Mouse (Mus musculus): ENCODE results near the gene Pef1.

Pef1 gene

GRCm38 (mm10) chr4:130095137-130095536 lies 7.2 kb upstream of the Pef1 start:
- no peak for DNase-seq (ENCODE audit: low spot score)

- DNase-seq (ENCODE audit: low spot score): no peak
Measured at GRCm38 (mm10) chr4:130101183-130101582, 1.2 kb upstream of the Pef1 start.

GRCm38 (mm10) chr4:130103632-130104031 lies 1.3 kb downstream of the Pef1 start:
- DNase-seq (ENCODE audit: low spot score): no peak

- no peak for DNase-seq (ENCODE audit: low spot score)
Measured at GRCm38 (mm10) chr4:130104584-130104983, 2.2 kb downstream of the Pef1 start.

GRCm38 (mm10) chr4:130107065-130107443 lies 4.7 kb downstream of the Pef1 start:
- no peak for DNase-seq (ENCODE audit: low spot score)

GRCm38 (mm10) chr4:130107444-130108131 lies 5.2 kb downstream of the Pef1 start:
- peak; percentile 100 for DNase-seq (ENCODE audit: low spot score)

- no peak for DNase-seq (ENCODE audit: low spot score)
Measured at GRCm38 (mm10) chr4:130108929-130109328, 6.6 kb downstream of the Pef1 start.

- DNase-seq (ENCODE audit: low spot score): no peak
Measured at GRCm38 (mm10) chr4:130109666-130110065, 7.3 kb downstream of the Pef1 start.

- no peak for DNase-seq (ENCODE audit: low spot score)
Measured at GRCm38 (mm10) chr4:130110091-130110490, 7.7 kb downstream of the Pef1 start.

- peak; percentile 40 for DNase-seq (ENCODE audit: low spot score)
Measured at GRCm38 (mm10) chr4:130112299-130112698, 9.9 kb downstream of the Pef1 start.

- DNase-seq (ENCODE audit: low spot score): no peak
Measured at GRCm38 (mm10) chr4:130112732-130113131, 10.4 kb downstream of the Pef1 start.

- no peak for DNase-seq (ENCODE audit: low spot score)
Measured at GRCm38 (mm10) chr4:130120752-130121151, 18.4 kb downstream of the Pef1 start.

GRCm38 (mm10) chr4:130121560-130121959 lies 19.2 kb downstream of the Pef1 start:
- DNase-seq (ENCODE audit: low spot score): no peak

GRCm38 (mm10) chr4:130123020-130123419 lies 20.7 kb downstream of the Pef1 start:
- no peak for DNase-seq (ENCODE audit: low spot score)

GRCm38 (mm10) chr4:130124110-130124509 lies 21.8 kb downstream of the Pef1 start:
- DNase-seq (ENCODE audit: low spot score): no peak

- DNase-seq (ENCODE audit: low spot score): no peak
Measured at GRCm38 (mm10) chr4:130125164-130125563, 22.8 kb downstream of the Pef1 start.

- DNase-seq (ENCODE audit: low spot score): no peak
Measured at GRCm38 (mm10) chr4:130125935-130126334, 23.6 kb downstream of the Pef1 start.

- DNase-seq (ENCODE audit: low spot score): no peak
Measured at GRCm38 (mm10) chr4:130128907-130129306, 26.5 kb downstream of the Pef1 start.

GRCm38 (mm10) chr4:130130082-130130481 lies 27.7 kb downstream of the Pef1 start:
- DNase-seq (ENCODE audit: low spot score): no peak

GRCm38 (mm10) chr4:130130641-130131350 lies 28.4 kb downstream of the Pef1 start:
- no peak for DNase-seq (ENCODE audit: low spot score)

- DNase-seq (ENCODE audit: low spot score): no peak
Measured at GRCm38 (mm10) chr4:130131448-130132105, 29.2 kb downstream of the Pef1 start.

- no peak for DNase-seq (ENCODE audit: low spot score)
Measured at GRCm38 (mm10) chr4:130133399-130133798, 31.0 kb downstream of the Pef1 start.
